Mouse (Mus musculus) layer of hippocampus, postnatal 36 days (tissue): ENCODE measurements around the gene Add3. TPM values are rescaled to one million over a fixed set of nuclear protein-coding genes. Genes with fewer than 3 reads are reported as not detected.

Experiments used
- DNase-seq, 2 experiments: peaks; one replicate each; pipeline ENCODE4 v3.0.0; 2022
- total RNA-seq, 2 experiments: library from RNA; stranded (reverse); gene quantifications; 2 replicates each; pipeline ENCODE4 v1.2.3; 2021

Gene Add3
- total RNA-seq, 2 experiments from 2014 or later = 124 TPM

- no peak for DNase-seq
Observed at GRCm38 (mm10) chr19:53130399-53131175, 9.7 kb upstream of the Add3 start.

- no peak for DNase-seq
Observed at GRCm38 (mm10) chr19:53132471-53132870, 7.8 kb upstream of the Add3 start.

- no peak for DNase-seq
Observed at GRCm38 (mm10) chr19:53136336-53137090, 3.7 kb upstream of the Add3 start.

GRCm38 (mm10) chr19:53137116-53137670 is 3.0 kb upstream of the Add3 start:
- DNase-seq = no peak

- DNase-seq = no peak
Observed at GRCm38 (mm10) chr19:53140804-53141250, 584 bp downstream of the Add3 start.

- peak; percentile 57 to 65 for DNase-seq
Observed at GRCm38 (mm10) chr19:53141251-53142072, 1.2 kb downstream of the Add3 start.

GRCm38 (mm10) chr19:53142190-53143107 is 2.2 kb downstream of the Add3 start:
- DNase-seq = peak; percentile 100

- peak in 1 of 2 experiments; percentile 28 for DNase-seq
Observed at GRCm38 (mm10) chr19:53143108-53143971, 3.1 kb downstream of the Add3 start.

GRCm38 (mm10) chr19:53145075-53145474 is 4.8 kb downstream of the Add3 start:
- DNase-seq = no peak

GRCm38 (mm10) chr19:53149381-53149780 is 9.1 kb downstream of the Add3 start:
- no peak for DNase-seq

GRCm38 (mm10) chr19:53152451-53152850 is 12.2 kb downstream of the Add3 start:
- no peak for DNase-seq

GRCm38 (mm10) chr19:53153096-53153495 is 12.9 kb downstream of the Add3 start:
- DNase-seq = no peak

- no peak for DNase-seq
Observed at GRCm38 (mm10) chr19:53154156-53154555, 13.9 kb downstream of the Add3 start.

GRCm38 (mm10) chr19:53156361-53156760 is 16.1 kb downstream of the Add3 start:
- DNase-seq = no peak

- DNase-seq = no peak
Observed at GRCm38 (mm10) chr19:53157176-53157575, 16.9 kb downstream of the Add3 start.

- DNase-seq = no peak
Observed at GRCm38 (mm10) chr19:53159351-53159750, 19.1 kb downstream of the Add3 start.

GRCm38 (mm10) chr19:53162927-53163326 is 22.7 kb downstream of the Add3 start:
- DNase-seq = no peak

- DNase-seq = no peak
Observed at GRCm38 (mm10) chr19:53164645-53165044, 24.4 kb downstream of the Add3 start.

- no peak for DNase-seq
Observed at GRCm38 (mm10) chr19:53165305-53166240, 25.3 kb downstream of the Add3 start.
